Mouse (Mus musculus) limb, embryonic 12.5 days (tissue): ENCODE data around the gene Slc12a9. TPM values are rescaled to one million over a fixed set of nuclear protein-coding genes. Genes with fewer than 3 reads are reported as not detected.
A peak's percentile ranks its signal among the peaks of the same experiment; 100 is the strongest.

Source experiments
- ATAC-seq: fragments of 200-750 bp; cut with Nextera tagmentation; 2 replicates; pipeline ENCODE4 v1.8.0; 2017; ENCODE audit warnings: low read depth, moderate TSS enrichment; ENCODE audit not compliant: insufficient number of reproducible peaks, insufficient read depth, low FRiP score, low TSS enrichment
- H3K27ac ChIP-seq: fragments of 300-500 bp; sonication (generic); 2 replicates; pipeline ENCODE4 v1.5.1; 2016; ENCODE audit warnings: mild to moderate bottlenecking, moderate library complexity
- H3K27me3 ChIP-seq: fragments of 300-500 bp; sonication (generic); 2 replicates; pipeline ENCODE4 v1.6.1; 2016; ENCODE audit warnings: mild to moderate bottlenecking, moderate library complexity
- H3K36me3 ChIP-seq: fragments of 300-500 bp; sonication (generic); 2 replicates; pipeline ENCODE4 v1.6.1; 2016; ENCODE audit warnings: mild to moderate bottlenecking, moderate library complexity
- H3K4me1 ChIP-seq: fragments of 300-500 bp; sonication (generic); replicated peaks from 2 replicates; pipeline ENCODE4 v1.6.1; 2016
- H3K4me2 ChIP-seq: fragments of 300-500 bp; sonication (generic); 2 replicates; pipeline ENCODE4 v1.6.1; 2016; ENCODE audit warnings: mild to moderate bottlenecking, moderate library complexity
- H3K4me3 ChIP-seq: fragments of 300-500 bp; sonication (generic); replicated peaks from 2 replicates; pipeline ENCODE4 v1.5.1; 2016; ENCODE audit warnings: mild to moderate bottlenecking
- H3K9ac ChIP-seq: fragments of 300-500 bp; sonication (generic); replicated peaks from 2 replicates; pipeline ENCODE4 v1.6.1; 2016; ENCODE audit warnings: mild to moderate bottlenecking, moderate library complexity
- H3K9me3 ChIP-seq: fragments of 300-500 bp; sonication (generic); 2 replicates; pipeline ENCODE4 v1.6.1; 2016; ENCODE audit warnings: mild to moderate bottlenecking, moderate library complexity
- WGBS: fragments of 180-500 bp; shearing (Covaris S2); methylation state at CpG from one replicate; pipeline ENCODE4 v1.1.7; 2016; 5-methylcytosine and 5-hydroxymethylcytosine counted together
- polyA plus RNA-seq: library from polyadenylated mRNA; unstranded; fragments of >200 nt; fragmentation: Nextera tagmentation; extraction: Ambion mirVana; gene quantifications from 2 replicates; pipeline ENCODE4 v1.2.1, GENCODE M21; 2016

The Slc12a9 gene
- polyA plus RNA-seq, 1 experiment from 2014 or later: 16.3 TPM

- Histone ChIP-seq H3K9ac (no peak overlapping the region), H3K4me1 (peaks cover 42% of the 10 kb centered on the region), H3K27me3 (no peaks in the 10 kb centered on the region; the same call in 1 of the 2 replicates), H3K4me2 (no peak overlapping the region), H3K27ac (no peak overlapping the region), H3K9me3 (no peaks in the 10 kb centered on the region), H3K36me3 (no peaks in the 10 kb centered on the region), H3K4me3 (no peak overlapping the region)
- WGBS: 72% methylated on average over 1 of the region's 1 CpGs
- no peak for ATAC-seq
Measured at GRCm38 (mm10) chr5:137346388-137346787, 13.0 kb upstream of the Slc12a9 start.

- H3K4me1 ChIP-seq: peaks cover 42% of the 10 kb centered on the region
- 0 out of 2 replicates have a peak overlapping the region, but pooled peaks have one; percentile 41 for H3K27ac ChIP-seq
- 17% methylated on average over 9 of the region's 9 CpGs for WGBS
- H3K9ac ChIP-seq: no peak overlapping the region
- no peak for ATAC-seq
- no peaks in the 10 kb centered on the region for H3K9me3 ChIP-seq
- no peaks in the 10 kb centered on the region; the same call in 1 of the 2 replicates for H3K27me3 ChIP-seq
- peak overlapping the region; percentile 30 for H3K4me2 ChIP-seq
- H3K36me3 ChIP-seq: no peaks in the 10 kb centered on the region
- H3K4me3 ChIP-seq: no peak overlapping the region
Measured at GRCm38 (mm10) chr5:137345821-137346220, 12.4 kb upstream of the Slc12a9 start.

DNA sequence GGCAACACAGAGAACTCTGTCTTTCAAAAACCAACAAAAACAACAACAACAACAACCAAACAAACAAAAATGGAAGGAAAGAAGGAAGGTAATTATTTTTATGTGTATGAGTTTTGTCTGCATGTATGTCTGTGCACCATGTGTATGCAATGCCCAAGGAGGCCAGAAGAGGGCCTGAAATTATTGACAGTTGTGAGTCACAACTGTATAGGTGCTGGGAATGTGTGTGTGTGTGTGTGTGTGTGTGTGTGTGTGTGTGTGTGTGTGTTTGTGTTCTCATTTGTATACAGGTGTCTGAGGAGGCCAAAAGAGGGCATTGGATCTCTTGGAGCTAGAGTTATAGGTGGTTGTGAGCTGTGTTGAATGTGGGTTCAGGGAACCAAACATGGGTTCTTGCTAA lies 10.5 kb upstream of the Slc12a9 start:
- Histone ChIP-seq H3K36me3 (no peaks in the 10 kb centered on the region), H3K27me3 (no peaks in the 10 kb centered on the region; the same call in 1 of the 2 replicates), H3K4me1 (peaks cover 48% of the 10 kb centered on the region), H3K27ac (no peak overlapping the region), H3K9ac (no peak overlapping the region), H3K9me3 (no peaks in the 10 kb centered on the region), H3K4me2 (no peak overlapping the region), H3K4me3 (no peak overlapping the region)
- no peak for ATAC-seq

- H3K9me3 ChIP-seq: no peaks in the 10 kb centered on the region
- ATAC-seq: no peak
- no peak overlapping the region for H3K4me2 ChIP-seq
- H3K4me1 ChIP-seq: peaks cover 46% of the 10 kb centered on the region
- H3K4me3 ChIP-seq: no peak overlapping the region
- 96% methylated on average over 5 of the region's 5 CpGs for WGBS
- H3K27me3 ChIP-seq: no peaks in the 10 kb centered on the region
- H3K9ac ChIP-seq: no peak overlapping the region
- H3K36me3 ChIP-seq: no peaks in the 10 kb centered on the region
- H3K27ac ChIP-seq: no peak overlapping the region
Measured at GRCm38 (mm10) chr5:137343412-137343811, 10.0 kb upstream of the Slc12a9 start.

DNA sequence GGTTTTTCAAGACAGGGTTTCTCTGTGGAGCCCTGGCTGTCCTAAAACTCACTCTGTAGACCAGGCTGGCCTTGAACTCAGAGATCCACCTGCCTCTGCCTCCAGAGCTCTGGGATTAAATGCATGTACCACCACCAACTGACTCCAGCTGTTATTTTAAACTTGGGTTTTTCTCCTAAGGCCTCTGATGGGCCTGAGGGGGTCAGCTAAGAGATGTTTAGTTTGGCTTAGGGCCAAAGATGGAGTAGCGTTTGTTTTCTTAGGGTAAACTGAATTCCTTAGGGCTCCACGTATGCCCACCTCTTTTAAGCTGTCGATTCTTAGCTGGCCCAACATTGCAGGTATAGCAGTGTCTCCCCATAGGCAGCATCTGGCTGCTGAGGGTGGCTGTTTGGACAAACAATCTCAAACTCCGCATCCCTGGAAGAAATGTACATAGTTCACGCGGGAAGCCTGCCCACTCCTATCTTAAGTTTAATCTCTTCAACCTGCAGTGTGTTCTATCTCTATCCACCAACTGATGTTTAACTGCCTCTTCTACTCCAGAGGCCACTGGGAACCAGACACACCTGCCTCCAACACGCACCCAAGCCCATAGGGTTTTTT lies 9.1 kb upstream of the Slc12a9 start:
- peaks cover 37% of the 10 kb centered on the region for H3K4me1 ChIP-seq
- no peak overlapping the region for H3K4me2 ChIP-seq
- no peak overlapping the region for H3K4me3 ChIP-seq
- no peak overlapping the region for H3K9ac ChIP-seq
- H3K9me3 ChIP-seq: no peaks in the 10 kb centered on the region
- no peak overlapping the region for H3K27ac ChIP-seq
- no peaks in the 10 kb centered on the region for H3K27me3 ChIP-seq
- H3K36me3 ChIP-seq: no peaks in the 10 kb centered on the region
- 78% methylated on average over 7 of the region's 7 CpGs for WGBS
- no peak for ATAC-seq

GRCm38 (mm10) chr5:137340222-137340621 lies 6.8 kb upstream of the Slc12a9 start:
- H3K4me3 ChIP-seq: no peak overlapping the region
- 0 out of 2 replicates have a peak overlapping the region, but pooled peaks have one; percentile 72 for H3K27ac ChIP-seq
- H3K27me3 ChIP-seq: no peaks in the 10 kb centered on the region
- 81% methylated on average over 6 of the region's 6 CpGs for WGBS
- H3K4me2 ChIP-seq: no peak overlapping the region
- no peaks in the 10 kb centered on the region for H3K9me3 ChIP-seq
- peaks cover 19% of the 10 kb centered on the region for H3K4me1 ChIP-seq
- ATAC-seq: no peak
- H3K9ac ChIP-seq: no peak overlapping the region
- no peaks in the 10 kb centered on the region for H3K36me3 ChIP-seq

- Histone ChIP-seq H3K4me2 (peak overlapping the region; percentile 66), H3K27ac (peak overlapping the region; percentile 72; the same call in 1 of the 2 replicates), H3K27me3 (no peaks in the 10 kb centered on the region), H3K4me1 (peaks cover 13% of the 10 kb centered on the region), H3K36me3 (no peaks in the 10 kb centered on the region), H3K9me3 (no peaks in the 10 kb centered on the region), H3K4me3 (peak overlapping the region; percentile 41), H3K9ac (peak overlapping the region; percentile 62)
- 14% methylated on average over 22 of the region's 22 CpGs for WGBS
- ATAC-seq: no peak
Measured at GRCm38 (mm10) chr5:137339290-137339979, 6.0 kb upstream of the Slc12a9 start.

- Histone ChIP-seq H3K4me1 (peaks cover 13% of the 10 kb centered on the region), H3K4me3 (peak overlapping the region; percentile 41), H3K27me3 (no peaks in the 10 kb centered on the region), H3K9ac (peak overlapping the region; percentile 62), H3K9me3 (no peaks in the 10 kb centered on the region), H3K36me3 (no peaks in the 10 kb centered on the region), H3K27ac (peak overlapping the region; percentile 72), H3K4me2 (peak overlapping the region; percentile 66)
- no peak for ATAC-seq
- WGBS: 2% methylated on average over 11 of the region's 11 CpGs
Measured at GRCm38 (mm10) chr5:137338663-137339289, 5.4 kb upstream of the Slc12a9 start.

- H3K27me3 ChIP-seq: no peaks in the 10 kb centered on the region
- peak overlapping the region; percentile 41 for H3K4me3 ChIP-seq
- H3K4me1 ChIP-seq: peaks cover 13% of the 10 kb centered on the region
- H3K9ac ChIP-seq: peak overlapping the region; percentile 62
- no peaks in the 10 kb centered on the region for H3K36me3 ChIP-seq
- peak; percentile 77 for ATAC-seq
- WGBS: under 1% methylated on average over 19 of the region's 19 CpGs
- H3K4me2 ChIP-seq: peak overlapping the region; percentile 66
- peak overlapping the region; percentile 69 for H3K27ac ChIP-seq
- H3K9me3 ChIP-seq: no peaks in the 10 kb centered on the region
Measured at GRCm38 (mm10) chr5:137338256-137338655, 4.9 kb upstream of the Slc12a9 start.

- no peak overlapping the region for H3K27ac ChIP-seq
- no peak overlapping the region for H3K9ac ChIP-seq
- ATAC-seq: no peak
- 41% methylated on average over 8 of the region's 8 CpGs for WGBS
- H3K4me2 ChIP-seq: no peak overlapping the region
- H3K4me3 ChIP-seq: no peak overlapping the region
- H3K9me3 ChIP-seq: no peaks in the 10 kb centered on the region
- H3K36me3 ChIP-seq: no peaks in the 10 kb centered on the region
- peaks cover 23% of the 10 kb centered on the region for H3K4me1 ChIP-seq
- no peaks in the 10 kb centered on the region for H3K27me3 ChIP-seq
Measured at GRCm38 (mm10) chr5:137337190-137337589, 3.8 kb upstream of the Slc12a9 start.

DNA sequence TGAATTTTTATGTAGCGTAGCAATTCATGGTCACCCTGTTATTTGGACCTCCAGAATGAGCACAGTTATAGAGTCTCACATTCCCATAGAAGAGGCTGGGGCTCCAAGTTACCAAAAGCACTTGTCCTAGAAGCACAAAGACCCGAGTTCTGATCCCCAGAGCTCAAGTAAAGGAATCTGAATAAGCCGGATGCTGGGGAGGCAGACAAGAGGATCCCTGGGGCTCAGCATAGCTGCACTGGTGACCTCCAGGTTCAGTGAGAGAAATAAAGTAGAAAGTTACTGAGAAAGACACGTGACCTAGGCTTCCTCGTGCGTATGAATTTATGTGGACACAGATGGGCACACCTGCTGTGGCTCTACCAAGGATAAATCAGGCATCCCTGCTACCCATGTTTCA lies 1.7 kb upstream of the Slc12a9 start:
- WGBS: 77% methylated on average over 6 of the region's 6 CpGs
- ATAC-seq: no peak
- Histone ChIP-seq H3K4me3 (no peak overlapping the region), H3K27me3 (no peaks in the 10 kb centered on the region), H3K4me1 (peaks cover 26% of the 10 kb centered on the region), H3K27ac (no peak overlapping the region), H3K9ac (no peak overlapping the region), H3K9me3 (no peaks in the 10 kb centered on the region), H3K36me3 (peaks cover 3% of the 10 kb centered on the region; the same call in 1 of the 2 replicates), H3K4me2 (no peak overlapping the region)
